Mouse (Mus musculus): ENCODE measurements around the gene Katnb1. TPM values are rescaled to one million over a fixed set of nuclear protein-coding genes. Genes with fewer than 3 reads are reported as not detected.

The Katnb1 gene
- polyA plus RNA-seq, 1 experiment = 17.7 TPM

GRCm38 (mm10) chr8:95049636-95050035 is 31.4 kb upstream of the Katnb1 start:
- Histone ChIP-seq H3K4me1 (ENCODE audit: control insufficient read depth, insufficient read depth, insufficient read length, low read length) (no peaks in the 10 kb centered on the region), H3K4me3 (ENCODE audit: low read depth, low read length) (no peak overlapping the region), H3K36me3 (ENCODE audit: control insufficient read depth, insufficient read depth, low read length) (no peaks in the 10 kb centered on the region), H3K27me3 (ENCODE audit: control insufficient read depth, insufficient read depth, low read length) (no peaks in the 10 kb centered on the region), H3K27ac (ENCODE audit: insufficient read depth, low read depth, low read length) (no peak overlapping the region)
- WGBS = 50% methylated on average over 2 of the region's 2 CpGs
- TF ChIP-seq POLR2A (IDR thresholded peaks at IDR 0.05; ENCODE audit: low read depth, low read length) (no peak), CTCF (IDR thresholded peaks at IDR 0.05; ENCODE audit: extremely low read depth, insufficient read length, insufficient replicate concordance, low read depth, low read length) (no peak)

GRCm38 (mm10) chr8:95054438-95054837 is 26.5 kb upstream of the Katnb1 start:
- H3K4me3 ChIP-seq (ENCODE audit: low read depth, low read length) = no peak overlapping the region
- H3K27ac ChIP-seq (ENCODE audit: insufficient read depth, low read depth, low read length) = no peak overlapping the region
- no peaks in the 10 kb centered on the region for H3K27me3 ChIP-seq (ENCODE audit: control insufficient read depth, insufficient read depth, low read length)
- no peak for TF ChIP-seq CTCF (IDR thresholded peaks at IDR 0.05; ENCODE audit: extremely low read depth, insufficient read length, insufficient replicate concordance, low read depth, low read length)
- no peaks in the 10 kb centered on the region for H3K4me1 ChIP-seq (ENCODE audit: control insufficient read depth, insufficient read depth, insufficient read length, low read length)
- no peaks in the 10 kb centered on the region for H3K36me3 ChIP-seq (ENCODE audit: control insufficient read depth, insufficient read depth, low read length)
- WGBS = 46% methylated on average over 6 of the region's 6 CpGs

GRCm38 (mm10) chr8:95054927-95055510 is 26.0 kb upstream of the Katnb1 start, which contains the start of gene Drc7:
Gene Drc7 (plus strand): TSS chr8:95055103.
- H3K4me1 ChIP-seq (ENCODE audit: control insufficient read depth, insufficient read depth, insufficient read length, low read length) = no peaks in the 10 kb centered on the region
- no peak within 1 kb of the TSS for H3K27ac ChIP-seq (ENCODE audit: insufficient read depth, low read depth, low read length)
- no peaks in the 10 kb centered on the region for H3K36me3 ChIP-seq (ENCODE audit: control insufficient read depth, insufficient read depth, low read length)
- TF ChIP-seq POLR2A (IDR thresholded peaks at IDR 0.05; ENCODE audit: low read depth, low read length) = no peak
- no peak for TF ChIP-seq CTCF (IDR thresholded peaks at IDR 0.05; ENCODE audit: extremely low read depth, insufficient read length, insufficient replicate concordance, low read depth, low read length)
- no peaks in the 10 kb centered on the region for H3K27me3 ChIP-seq (ENCODE audit: control insufficient read depth, insufficient read depth, low read length)
- H3K4me3 ChIP-seq (ENCODE audit: low read depth, low read length) = no peak within 1 kb of the TSS
- 23% methylated on average over 2 of the region's 2 CpGs for whole genome bisulfite sequencing

GRCm38 (mm10) chr8:95056414-95056813 is 24.6 kb upstream of the Katnb1 start:
- H3K4me3 ChIP-seq (ENCODE audit: low read depth, low read length) = no peak overlapping the region
- TF ChIP-seq CTCF (IDR thresholded peaks at IDR 0.05; ENCODE audit: extremely low read depth, insufficient read length, insufficient replicate concordance, low read depth, low read length) (no peak), POLR2A (IDR thresholded peaks at IDR 0.05; ENCODE audit: low read depth, low read length) (no peak)
- H3K27ac ChIP-seq (ENCODE audit: insufficient read depth, low read depth, low read length) = no peak overlapping the region
- H3K4me1 ChIP-seq (ENCODE audit: control insufficient read depth, insufficient read depth, insufficient read length, low read length) = no peaks in the 10 kb centered on the region
- 67% methylated on average over 5 of the region's 5 CpGs for WGBS
- H3K27me3 ChIP-seq (ENCODE audit: control insufficient read depth, insufficient read depth, low read length) = no peaks in the 10 kb centered on the region
- H3K36me3 ChIP-seq (ENCODE audit: control insufficient read depth, insufficient read depth, low read length) = no peaks in the 10 kb centered on the region

GRCm38 (mm10) chr8:95058661-95059060 is 22.3 kb upstream of the Katnb1 start:
- Histone ChIP-seq H3K4me1 (ENCODE audit: control insufficient read depth, insufficient read depth, insufficient read length, low read length) (no peaks in the 10 kb centered on the region), H3K27me3 (ENCODE audit: control insufficient read depth, insufficient read depth, low read length) (no peaks in the 10 kb centered on the region), H3K36me3 (ENCODE audit: control insufficient read depth, insufficient read depth, low read length) (no peaks in the 10 kb centered on the region), H3K4me3 (ENCODE audit: low read depth, low read length) (no peak overlapping the region), H3K27ac (ENCODE audit: insufficient read depth, low read depth, low read length) (no peak overlapping the region)
- TF ChIP-seq POLR2A (IDR thresholded peaks at IDR 0.05; ENCODE audit: low read depth, low read length) = no peak
- TF ChIP-seq CTCF (IDR thresholded peaks at IDR 0.05; ENCODE audit: extremely low read depth, insufficient read length, insufficient replicate concordance, low read depth, low read length) = no peak
- WGBS = 68% methylated on average over 6 of the region's 6 CpGs

GRCm38 (mm10) chr8:95059812-95060533 is 21.0 kb upstream of the Katnb1 start:
- Histone ChIP-seq H3K27ac (ENCODE audit: insufficient read depth, low read depth, low read length) (no peak overlapping the region), H3K4me1 (ENCODE audit: control insufficient read depth, insufficient read depth, insufficient read length, low read length) (no peaks in the 10 kb centered on the region), H3K27me3 (ENCODE audit: control insufficient read depth, insufficient read depth, low read length) (no peaks in the 10 kb centered on the region), H3K36me3 (ENCODE audit: control insufficient read depth, insufficient read depth, low read length) (no peaks in the 10 kb centered on the region), H3K4me3 (ENCODE audit: low read depth, low read length) (no peak overlapping the region)
- 55% methylated on average over 6 of the region's 6 CpGs for WGBS
- TF ChIP-seq CTCF (IDR thresholded peaks at IDR 0.05; ENCODE audit: extremely low read depth, insufficient read length, insufficient replicate concordance, low read depth, low read length) (no peak), POLR2A (IDR thresholded peaks at IDR 0.05; ENCODE audit: low read depth, low read length) (no peak)

GRCm38 (mm10) chr8:95064531-95064930 is 16.5 kb upstream of the Katnb1 start:
- TF ChIP-seq CTCF (IDR thresholded peaks at IDR 0.05; ENCODE audit: extremely low read depth, insufficient read length, insufficient replicate concordance, low read depth, low read length) = no peak
- no peak for TF ChIP-seq POLR2A (IDR thresholded peaks at IDR 0.05; ENCODE audit: low read depth, low read length)
- H3K27ac ChIP-seq (ENCODE audit: insufficient read depth, low read depth, low read length) = no peak overlapping the region
- WGBS = 64% methylated on average over 2 of the region's 2 CpGs
- H3K36me3 ChIP-seq (ENCODE audit: control insufficient read depth, insufficient read depth, low read length) = no peaks in the 10 kb centered on the region
- H3K27me3 ChIP-seq (ENCODE audit: control insufficient read depth, insufficient read depth, low read length) = no peaks in the 10 kb centered on the region
- H3K4me3 ChIP-seq (ENCODE audit: low read depth, low read length) = no peak overlapping the region
- H3K4me1 ChIP-seq (ENCODE audit: control insufficient read depth, insufficient read depth, insufficient read length, low read length) = no peaks in the 10 kb centered on the region

Data from small intestine, adult 2 months (tissue).